Mouse (Mus musculus) small intestine, adult 2 months (tissue): ENCODE measurements around the gene Mpped2.

Source experiments
- CTCF ChIP-seq: fragments of 200-500 bp; IDR thresholded peaks from 2 replicates; pipeline ENCODE4 v1.5.1; 2012; ENCODE audit warnings: low read depth, mild to moderate bottlenecking, control low read depth, inconsistent platforms, low read length, moderate library complexity, mixed read lengths; ENCODE audit not compliant: insufficient replicate concordance, insufficient read length; ENCODE audit errors: extremely low read depth
- POLR2A ChIP-seq: fragments of 200-500 bp; IDR thresholded peaks from 2 replicates; pipeline ENCODE4 v1.6.1; 2012; ENCODE audit warnings: low read depth, mild to moderate bottlenecking, control low read depth, inconsistent platforms, low read length, moderate library complexity

- TF ChIP-seq POLR2A (no peak), CTCF (no peak)
Observed at GRCm38 (mm10) chr2:106713151-106713550, 20.1 kb downstream of the Mpped2 start.
